In genomic region chr2:10050878-10051277, GRCm38 (mm10) we compare ENCODE assay signal across 23 mouse cellular contexts. TPM values are rescaled to one million over a fixed set of nuclear protein-coding genes. Genes with fewer than 3 reads are reported as not detected.
DNase-seq lines count a peak whose midpoint lies in the region; TF ChIP-seq lines count a peak whose summit lies in the region.
"Had no signal": no experiment of that assay in that cellular context is flagged by ENCODE, and none has a peak within 500 bp of the region (broad histone marks: within the 10 kb centered on the region; RNA-seq: fewer than 3 reads in every experiment).

No protein-coding gene starts in this region.

- no peak for TF ChIP-seq CTCF in layer of hippocampus, adult 2 months (conservative IDR thresholded peaks at IDR 0.05)

- DNase-seq in layer of hippocampus, adult 18-20 months (ENCODE audit: low spot score in 2 of 2), result peak; percentile 59 to 79
- no peak for DNase-seq in layer of hippocampus, postnatal 10 days (ENCODE audit: low spot score in 2 of 2)
- DNase-seq in layer of hippocampus, adult 2 months (ENCODE audit: low spot score in 2 of 2), result peak; percentile 73 to 85
- peak; percentile 66 to 79 for DNase-seq in left cerebral cortex, postnatal 14 days (ENCODE audit: low spot score in 2 of 2)
- DNase-seq in telencephalon, adult 2 months (ENCODE audit: low read depth, low spot score), result peak; percentile 94
- no peak for DNase-seq in gastrocnemius, postnatal 14 days
- no peak for DNase-seq in cerebellum, postnatal 4 days (ENCODE audit: low spot score in 2 of 2)
- DNase-seq in urinary bladder, postnatal 36 days (ENCODE audit: low spot score in 2 of 2), result no peak
- DNase-seq: adrenal gland, postnatal 14 days; cerebellum, adult 8-10 months; gastrocnemius, adult 2 months; heart, adult 11 months; heart, postnatal 36 days; lung, embryonic 14.5 days; midbrain, embryonic 14.5 days; retina, postnatal 1 day had no signal

- intact Hi-C loops in left cerebral cortex, postnatal 14 days (cut with DNase I), result no loop called here
- intact Hi-C loops in gastrocnemius, postnatal 14 days (cut with DNase I; ENCODE audit: low total_unique reads), result no loop called here

- H3K4me3 ChIP-seq in layer of hippocampus, adult 2 months, result no peak overlapping the region
- H3K4me3 ChIP-seq: embryonic facial prominence, embryonic 13.5 days; forebrain, embryonic 10.5 days; gastrocnemius, adult 2 months; heart, embryonic 13.5 days; hindbrain, embryonic 15.5 days; liver, embryonic 12.5 days; myocyte had no signal

- peak overlapping the region; percentile 40 for H3K27ac ChIP-seq in layer of hippocampus, adult 2 months
- H3K27ac ChIP-seq: embryonic facial prominence, embryonic 13.5 days; forebrain, embryonic 10.5 days; gastrocnemius, adult 2 months; heart, embryonic 13.5 days; hindbrain, embryonic 15.5 days; liver, embryonic 12.5 days; macrophage had no signal

RNA-seq across cellular contexts. Expression of gene Taf3, which starts 2.5 kb away (rescaled TPM):
- 10 to 100 TPM; 15.6 to 16.2 TPM for total RNA-seq in layer of hippocampus, adult 18-20 months (2021)
- total RNA-seq in layer of hippocampus, postnatal 10 days (2021), result 10 to 100 TPM; 10.5 to 11.4 TPM
- total RNA-seq in layer of hippocampus, adult 2 months (2021), result 10 to 100 TPM; 13.9 to 15.4 TPM
- 10 to 100 TPM; 12.5 to 13.5 TPM for total RNA-seq in left cerebral cortex, postnatal 14 days (2021)
- total RNA-seq in gastrocnemius, postnatal 14 days (2021), result 1 to 10 TPM; 6.0 to 6.6 TPM

RNA-seq across cellular contexts. Expression of gene Atp5c1, which starts 29.4 kb away (rescaled TPM):
- 100 to 1,000 TPM; 256 to 261 TPM for total RNA-seq in layer of hippocampus, adult 18-20 months (2021)
- 100 to 1,000 TPM; 281 to 321 TPM for total RNA-seq in layer of hippocampus, postnatal 10 days (2021)
- 100 to 1,000 TPM; 246 to 250 TPM for total RNA-seq in layer of hippocampus, adult 2 months (2021)
- total RNA-seq in left cerebral cortex, postnatal 14 days (2021), result 100 to 1,000 TPM; 294 to 299 TPM
- total RNA-seq in gastrocnemius, postnatal 14 days (2021), result 100 to 1,000 TPM; 725 to 812 TPM

RNA-seq across cellular contexts. Expression of gene Kin, which starts 29.5 kb away (rescaled TPM):
- 10 to 100 TPM; 10.3 to 10.4 TPM for total RNA-seq in layer of hippocampus, adult 18-20 months (2021)
- total RNA-seq in layer of hippocampus, postnatal 10 days (2021), result 10 to 100 TPM; 13.3 to 15.3 TPM
- 10 to 100 TPM; 11.2 to 12.1 TPM for total RNA-seq in layer of hippocampus, adult 2 months (2021)
- total RNA-seq in left cerebral cortex, postnatal 14 days (2021), result 10 to 100 TPM; 11.1 to 13.4 TPM
- total RNA-seq in gastrocnemius, postnatal 14 days (2021), result 1 to 10 TPM; 4.8 to 5.1 TPM

Comparison
In these comparisons a context has a peak if more than half of its experiments do, and no peak if none do; other contexts are left out.
1. DNase-seq: peak in layer of hippocampus, adult 18-20 months (2 of 2), layer of hippocampus, adult 2 months (2 of 2), left cerebral cortex, postnatal 14 days (2 of 2) and telencephalon, adult 2 months (single experiment); none in layer of hippocampus, postnatal 10 days (0 of 2), gastrocnemius, postnatal 14 days (single experiment), cerebellum, postnatal 4 days (0 of 2) and urinary bladder, postnatal 36 days (0 of 2).